Mouse (Mus musculus): ENCODE results near the gene Gm1140.
"Not testable (repeated sequence)": the region's sequence is repeated elsewhere in the genome, so short reads cannot be mapped to it uniquely, and the experiment has no call there.

DNA sequence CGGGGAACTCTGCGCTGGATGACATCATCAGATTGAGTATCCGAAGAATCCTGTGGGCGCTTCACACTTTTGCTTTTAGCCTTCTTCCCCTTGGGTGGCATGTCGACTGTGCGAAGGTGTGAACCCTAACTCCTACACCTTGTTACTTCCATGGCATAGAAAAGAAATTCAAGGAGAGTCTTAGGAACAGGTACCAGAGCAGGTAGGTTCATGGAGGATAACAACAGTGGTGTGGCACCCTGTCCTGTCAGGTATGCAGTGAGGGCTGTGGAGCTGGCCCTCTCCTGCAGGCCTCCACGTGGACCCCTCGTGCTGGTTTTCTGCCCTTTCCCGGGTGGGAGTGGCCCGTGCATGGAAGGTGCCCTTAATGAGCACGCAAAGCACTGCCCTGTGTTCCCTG is at the start of gene Gm1140:
- TF ChIP-seq POLR2A (IDR thresholded peaks at IDR 0.05; ENCODE audit: borderline replicate concordance, insufficient read depth, low read length); CTCF (IDR thresholded peaks at IDR 0.05; ENCODE audit: borderline replicate concordance, insufficient read depth, low read depth, low read length): not testable (repeated sequence)
